Mouse (Mus musculus): ENCODE measurements around the gene Usp36.

Usp36 gene

DNA sequence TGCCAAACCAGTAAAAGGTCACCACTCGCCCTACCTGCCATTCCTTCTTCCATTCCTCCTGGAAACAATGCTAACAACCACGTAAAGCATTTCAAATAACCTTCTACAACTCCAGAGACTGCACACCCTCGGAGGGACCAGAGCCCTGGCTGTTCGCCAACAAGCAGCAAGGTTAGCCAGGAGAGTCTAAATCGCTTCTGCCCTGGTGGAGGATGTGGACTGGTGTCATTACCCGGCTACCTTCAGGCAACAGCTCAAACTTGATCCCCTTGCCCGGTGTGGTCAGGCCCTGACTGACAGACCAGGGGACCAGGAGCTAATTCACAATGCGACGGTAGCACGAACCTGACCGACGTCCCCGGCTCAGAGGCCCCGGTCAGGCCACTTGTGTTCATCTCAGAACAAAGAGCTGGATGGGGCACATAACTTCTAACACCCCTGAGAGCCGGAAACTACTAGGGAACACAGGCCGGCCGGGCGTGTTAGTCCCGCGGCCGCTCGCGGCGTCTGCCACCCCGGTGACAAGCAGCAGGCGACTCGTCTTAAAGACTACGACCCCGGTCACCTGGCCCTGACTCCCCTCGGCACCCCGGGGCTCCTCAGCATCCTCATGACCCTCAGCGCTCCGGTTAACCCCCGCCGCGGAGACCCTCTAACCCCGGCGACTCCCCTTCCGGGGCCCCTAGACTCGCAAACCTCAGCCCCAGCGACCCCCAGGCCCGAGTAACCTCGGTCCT, 42.5 kb downstream of the Usp36 start:
- DNase-seq = peak; percentile 75

DNA sequence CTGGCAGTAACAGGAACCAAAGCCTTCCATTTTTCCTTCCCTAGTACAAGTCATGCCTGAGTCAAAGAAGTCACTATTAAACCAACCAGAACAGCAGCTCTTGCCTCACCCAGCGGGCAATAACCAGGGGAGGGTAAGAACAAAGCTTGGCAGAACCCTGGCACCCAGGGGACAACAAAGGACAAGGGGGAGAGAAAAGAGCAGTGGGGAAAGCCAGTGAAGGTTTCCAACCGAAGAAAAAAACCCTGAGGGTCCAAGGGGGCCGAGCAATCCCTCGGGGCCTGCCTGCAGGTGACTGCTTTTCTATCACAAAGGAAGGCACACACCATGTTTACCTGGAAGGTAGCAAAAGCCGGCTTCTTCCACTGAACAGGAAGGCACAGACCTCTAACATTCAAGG, 43.3 kb downstream of the Usp36 start:
- DNase-seq = no peak

DNA sequence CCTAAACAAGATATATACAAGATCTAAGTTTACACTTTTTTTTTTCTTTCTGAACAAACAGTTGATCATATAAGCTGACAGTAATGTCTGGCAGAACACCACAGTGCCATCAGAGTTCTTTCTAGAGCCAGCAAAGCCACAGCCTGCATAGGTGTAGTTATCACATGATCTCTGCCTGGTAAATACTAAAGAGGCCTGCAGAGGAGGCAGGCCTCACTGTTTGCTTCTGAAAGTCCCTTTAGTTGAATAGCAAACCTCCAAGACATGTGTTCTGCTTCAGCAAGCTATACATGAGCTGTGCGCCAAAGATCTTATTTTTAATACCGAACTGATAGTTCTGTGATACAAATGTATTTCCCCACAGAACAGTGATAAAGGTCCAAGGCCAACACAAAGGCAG, 44.9 kb downstream of the Usp36 start:
- DNase-seq = no peak

DNA sequence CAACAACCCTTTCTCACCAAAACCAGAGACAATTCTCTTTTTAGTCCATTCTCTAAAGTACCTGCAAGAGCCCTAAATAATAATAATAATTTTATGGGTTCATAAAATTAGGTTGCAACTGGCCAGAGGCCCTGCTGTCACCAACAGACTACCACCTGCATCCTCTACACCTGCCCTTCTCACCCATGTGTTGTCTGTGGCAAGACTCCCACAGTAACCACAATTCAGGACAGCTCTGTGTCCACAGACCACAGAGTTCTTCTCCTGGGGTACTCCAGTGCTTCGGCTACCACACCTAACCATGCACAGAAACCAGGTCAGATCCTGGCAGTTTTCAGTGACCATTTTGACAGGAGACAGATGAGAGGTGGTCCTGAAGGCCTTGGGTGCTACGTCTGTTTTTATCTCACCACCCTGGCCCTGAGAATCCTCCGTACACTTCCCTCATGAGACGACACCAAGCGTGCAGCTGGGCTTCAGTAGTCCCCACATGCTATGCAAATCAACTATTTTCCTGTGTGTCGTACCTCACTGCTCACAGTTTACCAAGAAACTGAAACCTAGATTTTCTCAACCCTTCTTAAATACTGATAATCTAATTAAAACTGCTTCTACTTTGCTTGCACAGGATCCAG, 46.3 kb downstream of the Usp36 start:
- DNase-seq = no peak

DNA sequence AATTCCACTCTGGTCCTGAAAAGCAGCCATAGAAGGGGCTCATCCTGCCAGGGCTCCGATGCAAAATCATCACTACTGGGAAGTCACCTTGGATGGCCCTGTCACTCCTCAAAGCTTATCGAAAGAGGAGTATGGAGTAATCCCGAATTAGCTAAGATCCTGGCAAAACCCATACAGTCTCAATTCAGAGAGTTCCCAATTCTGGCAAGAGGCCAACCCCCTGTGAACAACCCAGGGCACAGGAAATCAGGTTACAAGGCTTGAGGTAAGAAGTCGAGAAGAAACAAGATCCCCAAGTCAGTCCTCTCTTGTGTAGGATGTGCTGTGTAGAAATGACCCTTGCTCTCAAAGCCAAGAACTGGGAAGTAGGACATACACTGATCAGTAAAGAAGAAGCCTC, 47.5 kb downstream of the Usp36 start:
- no peak for DNase-seq

DNA sequence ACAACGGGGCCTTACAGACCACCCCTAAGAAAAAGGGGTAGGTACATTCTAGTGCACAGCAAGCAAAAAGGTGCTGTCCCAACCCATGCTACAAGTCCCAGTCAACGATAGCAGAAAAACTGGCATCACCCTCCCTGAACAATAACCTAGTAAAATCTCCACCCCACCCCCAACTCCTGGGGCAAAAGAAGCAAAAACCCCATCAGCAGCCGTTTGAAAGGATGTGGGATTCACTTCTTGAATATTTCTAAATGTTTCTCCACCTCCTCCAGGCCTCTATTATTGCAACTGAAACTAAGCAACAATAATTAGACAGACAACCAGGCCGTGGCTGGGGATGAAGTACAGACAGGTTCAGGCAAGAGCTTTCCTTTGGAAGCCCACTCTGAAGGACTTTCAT, 49.7 kb downstream of the Usp36 start:
- no peak for DNase-seq

DNA sequence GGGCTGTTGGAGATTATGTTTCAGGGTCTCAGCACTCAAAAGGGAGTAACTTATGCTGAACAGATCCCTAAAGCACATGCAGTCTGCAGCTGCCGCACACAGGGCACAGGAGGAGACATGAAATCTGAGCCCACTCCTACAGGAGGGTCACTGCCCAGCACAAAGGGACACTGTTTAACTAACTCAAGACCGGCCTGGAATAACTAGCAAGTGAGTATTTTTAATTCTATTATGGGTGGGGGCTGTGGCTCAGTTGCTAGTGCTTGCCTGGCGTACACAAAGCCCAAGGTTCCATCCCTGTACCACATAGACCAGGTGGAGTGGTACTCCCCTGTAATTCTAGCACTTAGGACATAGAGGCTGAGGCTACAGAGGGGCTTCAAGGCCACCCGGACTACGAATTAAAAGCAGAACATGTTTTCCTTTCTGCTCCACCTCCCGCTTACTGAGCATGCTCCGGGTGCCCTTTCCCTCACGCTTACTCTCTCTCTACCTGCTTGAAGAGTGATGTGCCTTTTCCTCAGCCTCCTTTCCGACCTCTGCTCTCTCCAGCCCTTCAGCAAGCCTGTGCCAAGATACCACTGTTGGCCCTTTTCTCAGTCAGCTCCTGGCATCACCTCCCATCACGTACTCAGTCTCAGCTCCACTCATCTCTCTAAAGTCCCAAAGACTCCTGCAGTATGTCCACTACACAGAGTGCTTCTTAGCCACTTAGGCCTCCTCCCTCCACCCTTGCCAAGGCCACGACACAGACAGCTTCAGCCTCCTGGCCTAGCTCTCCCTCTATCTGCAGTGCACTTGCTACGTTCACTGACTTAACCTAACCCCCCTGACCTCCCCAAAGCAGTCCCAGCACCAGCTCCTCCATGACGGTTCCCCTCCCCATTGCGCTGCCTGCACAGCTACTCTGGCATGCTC, 50.5 kb downstream of the Usp36 start:
- DNase-seq = no peak

DNA sequence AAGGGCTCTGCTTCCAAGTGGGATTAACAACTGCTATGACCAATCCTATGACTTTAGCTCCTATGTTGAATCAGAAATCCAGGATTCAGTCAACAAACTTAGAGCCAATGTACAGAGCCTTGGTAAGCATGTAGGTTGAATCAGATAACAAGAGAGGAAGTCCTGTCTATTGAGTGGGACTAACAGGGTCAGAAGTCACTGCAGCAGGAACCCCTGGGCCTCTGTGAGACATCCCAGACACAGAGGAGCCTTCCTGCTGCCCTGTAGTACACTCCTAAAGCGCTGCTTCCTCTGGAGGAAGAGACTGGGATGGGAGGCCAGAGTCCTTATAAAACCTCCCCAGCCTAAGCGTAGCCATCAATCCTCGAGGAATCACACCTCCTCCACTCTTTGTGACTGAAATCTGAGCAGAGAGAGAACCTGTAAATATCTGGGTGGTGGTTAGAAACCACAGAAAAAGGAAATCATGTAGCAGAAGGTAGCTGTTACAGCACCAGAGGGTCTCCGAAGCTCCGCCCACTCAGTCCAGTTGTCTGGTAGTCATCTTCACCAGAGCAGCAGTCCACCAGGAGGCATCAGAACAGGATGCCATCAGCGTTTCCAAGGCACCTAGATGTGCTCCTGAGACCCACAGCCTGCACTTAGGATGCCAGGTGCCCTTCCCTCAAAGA, 53.4 kb downstream of the Usp36 start:
- peak; percentile 65 for DNase-seq

DNA sequence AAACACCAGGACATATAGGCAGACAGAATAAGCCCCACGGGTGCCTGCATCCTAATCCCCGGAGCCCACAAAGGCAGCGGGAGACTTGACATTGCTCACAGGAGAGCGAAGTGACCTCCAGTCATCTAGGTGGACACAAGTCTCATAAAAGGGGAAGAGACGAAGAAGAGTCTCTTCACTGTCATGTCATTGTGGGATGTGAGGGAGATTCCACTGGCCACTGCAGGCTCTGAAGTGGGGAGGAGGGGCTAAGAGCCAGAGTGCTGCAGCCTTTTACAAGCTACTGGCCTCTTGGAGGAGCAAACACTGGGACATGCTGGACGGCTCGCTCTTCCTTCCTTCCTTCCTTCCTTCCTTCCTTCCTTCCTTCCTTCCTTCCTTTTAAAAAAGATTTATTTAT, 55.1 kb downstream of the Usp36 start:
- peak; percentile 45 for DNase-seq

DNA sequence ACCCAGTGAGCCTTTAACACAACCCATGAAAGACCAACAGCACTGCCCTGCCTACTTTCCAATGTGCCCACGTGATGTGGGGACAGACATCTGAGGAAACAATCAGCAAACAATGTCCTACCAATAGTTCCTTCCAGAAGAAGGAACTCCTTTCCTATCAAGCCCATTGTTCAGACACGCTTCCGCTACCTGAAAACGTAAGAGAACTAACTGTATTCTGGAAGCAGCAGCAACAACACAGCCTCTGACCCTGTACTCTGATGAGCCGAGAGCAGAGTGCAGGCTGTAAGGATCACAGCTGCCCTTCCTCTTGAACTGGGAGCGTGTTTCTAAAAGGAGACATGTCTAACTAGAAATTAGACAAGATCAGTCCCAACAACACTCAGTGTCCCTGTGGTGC, 55.5 kb downstream of the Usp36 start:
- peak; percentile 78 for DNase-seq

DNA sequence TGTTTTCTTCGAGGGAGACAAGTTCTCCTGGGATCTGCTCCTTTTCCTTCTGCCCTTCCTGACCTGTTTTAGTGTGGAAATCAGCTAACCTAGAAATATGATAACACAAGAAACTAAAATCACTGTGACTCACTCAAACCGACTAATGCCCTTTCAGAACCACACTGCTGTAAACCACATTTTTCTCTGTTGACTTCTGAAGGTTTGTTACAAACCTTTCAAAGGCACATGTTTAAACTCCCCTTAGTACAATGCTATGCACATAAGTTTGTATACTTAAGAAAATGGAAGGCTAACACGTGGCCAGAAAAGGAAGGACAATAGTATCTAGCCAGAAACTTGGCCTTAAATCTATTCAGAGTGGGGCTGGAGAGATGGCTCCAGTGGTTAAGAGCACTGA, 56.1 kb downstream of the Usp36 start:
- DNase-seq = no peak

DNA sequence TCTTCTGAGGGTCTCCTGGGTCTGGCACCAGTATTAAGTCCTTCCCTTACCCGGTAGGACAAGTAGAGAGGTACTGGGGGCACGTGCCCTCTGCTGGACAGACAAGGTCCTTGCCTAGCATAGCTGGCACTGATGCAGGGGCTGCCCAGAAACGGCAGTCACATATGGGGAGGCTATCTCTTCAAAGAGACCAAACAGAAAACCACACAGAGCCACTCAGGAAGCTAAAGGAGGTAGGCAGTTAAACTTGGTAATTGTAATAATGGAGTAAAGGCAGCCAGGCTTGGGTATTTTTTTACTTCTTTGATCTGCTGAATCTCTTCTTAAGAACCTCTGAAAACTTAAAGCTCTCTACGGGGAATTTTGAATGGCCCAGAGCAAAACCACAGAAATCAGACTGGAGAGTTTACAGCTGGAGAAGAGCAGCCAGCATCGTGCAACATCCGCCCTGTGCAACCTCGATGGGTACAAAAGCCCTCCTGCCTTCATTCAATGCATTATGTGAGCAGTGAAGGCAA, 57.7 kb downstream of the Usp36 start:
- DNase-seq = peak; percentile 69

DNA sequence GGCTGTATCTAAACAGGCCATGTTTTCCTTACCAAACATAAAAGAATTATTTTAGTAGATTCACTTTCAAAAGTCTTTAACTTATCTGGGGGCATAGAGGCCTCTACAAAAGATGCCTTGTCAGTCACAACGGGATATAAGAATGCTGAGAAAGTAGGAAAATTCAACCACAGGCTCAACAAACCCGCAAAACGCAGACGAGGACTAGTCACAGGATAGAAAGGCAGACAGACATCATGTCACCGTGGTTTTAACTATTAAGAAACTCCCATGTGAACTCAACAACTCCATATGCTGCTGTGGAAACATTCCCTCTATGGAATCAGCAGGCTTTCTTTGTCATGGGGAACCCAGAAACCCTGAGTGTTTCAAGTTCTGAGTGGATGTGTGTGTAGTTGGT, 60.1 kb downstream of the Usp36 start:
- no peak for DNase-seq

DNA sequence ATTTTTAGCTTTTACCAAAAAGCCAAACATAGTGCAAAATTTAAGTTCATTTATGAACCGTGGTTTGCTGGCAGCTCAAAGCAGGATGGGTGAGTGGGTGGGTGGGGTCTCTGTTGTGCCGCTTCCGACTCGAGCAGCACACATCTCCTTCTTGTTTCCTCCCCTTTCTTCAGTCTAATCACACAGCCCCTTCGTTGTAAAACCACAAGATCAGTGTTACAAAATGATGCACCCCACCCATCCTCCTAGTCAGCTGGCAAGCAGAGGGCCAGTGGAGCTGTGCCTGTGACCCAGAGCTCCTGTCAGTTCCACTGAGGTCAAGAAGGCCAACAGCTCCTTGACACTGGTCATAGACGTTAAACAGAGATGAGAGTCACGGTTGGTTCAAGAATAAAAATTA, 62.4 kb downstream of the Usp36 start:
- peak; percentile 69 for DNase-seq

DNA sequence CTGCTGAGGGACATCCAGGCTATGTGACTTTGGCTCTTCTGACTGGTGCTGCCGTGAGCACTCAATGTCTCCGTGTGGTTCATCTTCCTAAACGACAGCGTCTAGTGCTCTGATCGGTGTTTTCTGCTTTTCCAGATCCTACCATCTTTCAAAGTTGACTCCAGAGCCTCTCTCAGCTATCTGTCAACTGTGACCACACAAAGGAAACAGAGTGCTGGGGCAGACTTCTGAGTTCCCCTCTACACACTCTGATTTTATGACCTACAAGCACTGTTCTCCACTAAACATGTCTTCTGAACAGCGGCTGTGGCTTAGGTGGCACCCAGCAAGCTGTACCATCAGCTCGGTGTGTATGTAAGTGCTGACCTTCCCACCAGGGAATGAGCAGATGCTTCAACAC, 63.2 kb downstream of the Usp36 start:
- no peak for DNase-seq

DNA sequence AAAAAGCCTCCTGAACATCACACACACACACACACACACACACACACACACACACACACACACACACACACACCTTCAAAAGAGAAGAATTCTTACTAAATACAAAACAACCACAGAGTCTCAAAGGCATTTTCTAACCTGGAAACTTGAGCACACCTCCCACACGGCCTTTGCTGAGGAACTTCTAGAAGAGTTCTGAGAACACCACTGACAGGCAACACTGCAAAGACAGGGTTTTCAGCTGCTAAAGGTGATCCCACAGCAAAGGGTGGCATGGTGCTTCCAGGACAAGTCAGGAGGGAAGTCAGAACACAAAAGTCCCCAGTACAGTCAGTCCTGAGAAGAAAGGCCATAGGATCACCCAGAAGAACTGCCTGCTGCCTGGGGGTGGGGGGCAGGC, 64.2 kb downstream of the Usp36 start:
- no peak for DNase-seq

DNA sequence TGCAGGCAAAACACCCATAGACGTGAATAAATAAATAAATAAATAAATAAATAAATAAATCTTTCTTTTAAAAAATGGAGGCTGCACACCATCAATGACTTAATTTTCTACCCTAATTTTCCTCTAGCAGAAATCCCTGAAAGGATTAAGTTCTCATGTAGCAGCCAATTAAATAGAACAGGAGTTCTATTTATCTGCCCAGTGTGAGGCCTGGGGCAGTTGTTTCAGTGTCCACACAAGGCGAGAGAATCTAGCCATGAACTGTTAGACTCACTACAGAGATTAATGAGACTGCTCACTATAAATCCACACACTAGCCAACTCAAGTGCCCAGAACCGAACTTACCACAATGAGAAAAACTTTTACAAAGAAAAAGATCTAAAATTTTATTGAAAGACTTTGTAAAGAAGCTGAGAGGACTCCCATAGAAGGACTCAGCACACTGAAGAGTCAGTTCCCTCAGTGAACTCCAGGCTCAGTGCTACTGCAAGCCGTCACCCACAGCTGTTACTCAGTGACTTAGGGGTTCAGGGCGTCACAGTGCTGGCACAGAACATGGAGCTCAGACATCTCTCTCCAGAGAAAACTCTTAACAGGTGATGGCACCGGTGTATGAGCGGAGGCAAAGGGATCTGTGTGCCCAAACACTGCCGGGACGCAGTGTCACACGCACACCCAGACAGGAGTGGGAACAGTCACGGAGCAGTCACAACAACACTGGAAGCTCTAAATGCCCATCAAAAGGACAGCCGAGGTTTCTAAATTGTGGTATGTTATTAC, 64.8 kb downstream of the Usp36 start:
- DNase-seq = no peak

DNA sequence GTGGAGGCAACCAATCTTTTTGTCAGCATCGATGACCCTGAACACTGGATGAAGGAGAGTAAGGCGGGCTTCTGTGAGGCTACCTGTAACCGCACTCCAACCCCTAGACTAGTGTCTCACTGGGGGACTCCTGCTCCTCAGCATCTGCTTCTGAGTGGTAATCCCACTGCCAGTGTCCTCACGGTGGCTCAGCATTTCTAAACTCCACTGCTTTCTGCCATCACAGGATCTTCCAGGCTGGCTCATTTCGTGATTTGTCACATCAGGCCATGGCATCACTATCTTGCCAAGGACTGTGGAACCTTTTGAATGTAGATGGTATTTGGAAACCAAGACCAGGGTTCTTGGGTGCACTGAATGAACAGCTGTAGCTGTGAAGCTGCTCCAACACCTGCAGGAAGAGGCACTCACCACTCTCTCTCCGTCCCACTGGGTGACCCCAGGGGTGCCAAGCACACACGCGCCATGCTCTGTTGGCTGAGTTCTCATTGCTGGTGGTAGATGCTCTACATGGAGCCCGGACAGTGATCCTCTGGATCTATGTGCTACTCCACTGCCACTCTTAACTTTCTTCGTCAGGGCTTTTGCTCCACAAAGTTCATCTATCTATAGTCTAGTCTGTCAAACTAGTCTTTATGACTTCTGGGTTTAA, 66.5 kb downstream of the Usp36 start:
- DNase-seq = no peak

DNA sequence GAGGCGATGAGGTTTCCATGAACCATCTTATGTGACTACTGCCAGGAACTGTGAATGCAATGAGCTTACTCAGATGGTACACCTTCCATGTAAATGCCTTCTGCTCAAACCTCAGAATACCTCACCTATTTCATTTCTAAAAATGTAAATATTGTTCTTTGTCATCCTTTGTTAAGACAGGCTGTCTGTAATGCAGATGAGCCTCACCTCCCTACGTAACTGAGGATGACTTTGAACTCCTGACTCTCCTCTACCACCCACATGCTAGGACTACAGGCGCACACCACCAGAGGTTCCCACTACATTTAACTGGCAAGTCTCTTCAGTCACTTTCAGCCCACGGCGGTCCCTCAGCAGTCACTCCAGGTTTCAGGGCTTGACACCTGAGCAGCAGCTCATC, 67.1 kb downstream of the Usp36 start:
- no peak for DNase-seq

DNA sequence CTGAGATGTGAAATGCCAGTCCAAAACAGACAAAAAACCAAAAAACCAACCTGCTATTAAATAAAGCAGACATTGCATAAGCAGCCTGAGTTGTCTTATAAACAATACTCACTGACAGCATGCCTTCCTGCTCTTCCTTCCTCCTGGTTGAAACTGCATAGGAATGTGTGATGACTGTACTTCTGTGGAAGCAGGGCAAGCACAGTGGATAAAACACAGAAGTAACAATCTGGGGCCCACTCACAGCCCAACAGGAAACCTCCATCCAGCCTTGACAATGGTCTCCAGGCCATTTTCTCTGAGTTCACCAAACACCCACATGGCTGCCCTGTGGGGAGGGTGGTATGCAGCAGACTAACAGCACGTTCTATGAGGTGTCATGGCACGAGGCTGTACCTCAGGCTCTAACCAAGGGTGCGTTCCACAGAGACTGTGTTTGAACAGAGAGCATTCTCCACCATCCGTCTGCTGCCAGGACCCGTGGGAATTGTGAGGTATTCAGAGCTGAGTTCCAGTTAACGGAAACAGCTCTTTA, 67.6 kb downstream of the Usp36 start:
- DNase-seq = no peak

DNA sequence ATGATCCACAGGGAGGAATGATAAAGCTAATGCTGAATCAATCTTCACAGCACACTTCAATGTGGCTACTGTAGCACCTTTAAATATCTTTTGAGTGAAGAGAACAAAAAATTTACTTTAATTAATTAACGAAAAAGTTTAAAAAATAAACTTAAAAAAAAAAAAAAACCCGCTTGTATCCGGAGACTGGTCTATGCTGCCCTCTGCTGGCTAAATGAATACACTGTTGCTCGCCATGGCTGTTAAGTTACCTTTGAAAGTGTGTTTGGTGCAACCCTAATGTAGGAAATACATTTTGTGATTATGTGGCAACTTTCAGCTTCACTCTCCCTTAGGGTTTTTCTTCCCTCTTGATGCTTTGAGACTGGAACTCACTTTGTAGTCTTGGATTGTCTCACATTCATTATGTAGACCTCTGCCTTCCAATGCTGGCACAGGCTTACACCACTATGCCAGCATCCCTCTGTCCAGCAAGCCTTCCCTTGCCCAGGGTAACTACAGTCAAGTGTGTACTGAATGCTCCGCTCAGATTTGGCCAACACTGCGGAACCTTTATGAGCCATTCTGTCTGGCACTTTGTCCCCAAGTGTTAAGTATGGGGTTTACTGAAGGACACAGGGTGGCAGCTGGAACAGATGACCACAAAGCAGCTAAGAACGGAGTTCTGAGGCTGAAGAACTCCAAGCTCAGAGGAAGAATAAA, 69.3 kb downstream of the Usp36 start:
- DNase-seq = peak; percentile 87
